Mouse (Mus musculus) kidney, postnatal 25 days (tissue): ENCODE measurements at regions not wholly inside any gene's neighbourhood (a gene's known extent, or its start where the extent isn't known, plus 50 kb on each side); places are given as distances from the start of the nearest gene placed in this dataset.
A peak's percentile ranks its signal among the peaks of the same experiment; 100 is the strongest.
"Not testable (repeated sequence)": the region's sequence is repeated elsewhere in the genome, so short reads cannot be mapped to it uniquely, and the experiment has no call there.

Source experiments
- DNase-seq, 2 experiments: peaks; one replicate each; pipeline ENCODE4 v3.0.0; 2021; ENCODE audit warnings: mixed read lengths in 2 of 2

DNA sequence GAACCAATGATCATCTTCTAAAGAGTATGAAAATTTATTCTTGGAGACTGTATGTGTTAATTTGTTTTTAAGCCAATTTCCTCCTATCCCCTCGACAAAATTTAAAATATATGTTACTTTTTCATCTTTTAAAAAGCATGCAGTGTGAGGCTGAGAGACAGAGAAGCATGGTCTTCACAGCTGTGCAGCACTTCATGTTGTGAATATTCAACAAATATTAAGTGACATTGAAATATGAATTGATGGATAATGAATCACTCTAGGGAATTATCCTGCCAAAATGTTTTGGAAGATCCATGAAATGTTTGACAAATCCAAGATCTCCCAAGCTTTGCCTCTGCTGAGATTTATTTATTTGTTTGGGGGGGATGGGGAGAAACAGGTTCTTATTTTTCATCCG lies 233.9 kb upstream of the Gm11146 start:
- no peak for DNase-seq

DNA sequence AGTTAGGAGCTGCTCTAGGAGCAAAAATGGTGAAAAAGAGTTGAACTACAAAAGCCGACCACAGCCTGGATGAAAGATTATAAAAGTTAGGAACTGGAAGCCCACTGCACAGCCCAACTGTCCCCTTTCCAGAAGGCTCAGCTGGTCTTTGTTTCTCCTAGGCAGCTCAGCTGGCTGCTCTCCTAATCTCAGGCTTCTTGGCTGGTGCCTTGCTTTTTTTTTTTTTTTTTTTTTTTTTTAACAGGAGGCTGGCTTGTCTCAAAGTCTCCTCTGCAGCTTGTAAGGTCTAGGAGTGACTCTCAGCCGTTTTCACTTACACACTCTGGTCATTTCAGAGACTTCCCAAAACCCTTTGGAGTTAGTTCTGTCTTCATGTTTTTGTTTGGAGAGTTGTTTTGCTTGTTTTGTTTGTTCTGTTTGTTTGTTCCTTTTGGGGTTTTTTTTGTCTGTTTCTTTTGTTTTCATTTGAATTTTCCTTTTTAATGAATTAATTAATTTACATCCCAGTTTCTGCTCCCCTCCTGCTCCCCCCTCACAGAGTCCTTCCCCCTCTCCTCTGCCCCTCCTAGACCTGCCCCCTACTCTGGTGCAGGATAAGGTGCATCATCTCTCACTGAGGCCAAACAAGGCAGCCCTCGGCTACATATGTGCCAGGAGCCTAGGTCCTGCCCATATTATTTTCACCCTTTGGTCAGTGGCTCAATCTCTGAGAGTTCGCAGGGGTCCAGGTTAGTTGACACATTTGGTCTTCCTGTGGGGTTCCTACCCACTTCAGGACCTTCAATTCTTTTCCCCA lies 225.6 kb upstream of the Gm11146 start:
- peak in 1 of 2 experiments; percentile 4 for DNase-seq

DNA sequence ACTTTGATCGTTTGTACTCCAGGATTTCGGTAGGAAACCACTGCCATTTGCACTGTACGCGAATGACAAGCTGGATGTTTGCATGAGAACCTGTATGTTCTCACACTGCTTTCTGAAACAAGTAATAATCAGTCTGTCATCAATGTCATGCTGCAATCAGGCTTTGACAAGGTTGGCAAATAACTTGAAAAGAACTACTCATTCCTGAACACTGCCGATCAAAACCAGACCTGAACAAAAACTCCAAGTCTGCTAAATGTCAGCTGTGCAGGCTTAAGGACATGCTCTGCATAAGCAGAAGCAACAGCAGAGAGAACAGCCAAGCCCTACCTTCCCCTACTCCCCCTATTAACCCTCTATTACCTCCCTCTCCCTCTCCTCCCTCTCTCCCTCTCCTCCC lies 197.8 kb upstream of the Gm11146 start:
- DNase-seq: no peak

DNA sequence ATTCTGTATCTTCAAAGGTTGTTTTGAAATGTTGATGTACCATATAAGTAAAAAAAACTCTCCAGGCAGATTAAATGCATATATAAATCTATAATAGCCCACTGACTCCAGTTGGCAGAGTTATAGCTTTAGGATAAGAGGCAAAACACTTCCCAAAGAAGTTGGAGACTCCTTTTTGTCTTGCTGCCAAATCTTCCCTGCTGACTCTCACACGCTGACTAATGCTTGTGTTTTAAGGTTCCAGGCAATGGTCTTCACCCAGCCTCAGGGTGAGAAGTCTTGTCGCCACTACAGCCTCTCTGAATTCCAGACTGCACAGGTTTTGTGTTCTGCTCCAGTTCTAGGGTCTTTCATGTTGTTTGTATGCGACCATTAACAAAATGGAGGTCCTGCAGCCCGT lies 195.0 kb upstream of the Gm11146 start:
- no peak for DNase-seq

DNA sequence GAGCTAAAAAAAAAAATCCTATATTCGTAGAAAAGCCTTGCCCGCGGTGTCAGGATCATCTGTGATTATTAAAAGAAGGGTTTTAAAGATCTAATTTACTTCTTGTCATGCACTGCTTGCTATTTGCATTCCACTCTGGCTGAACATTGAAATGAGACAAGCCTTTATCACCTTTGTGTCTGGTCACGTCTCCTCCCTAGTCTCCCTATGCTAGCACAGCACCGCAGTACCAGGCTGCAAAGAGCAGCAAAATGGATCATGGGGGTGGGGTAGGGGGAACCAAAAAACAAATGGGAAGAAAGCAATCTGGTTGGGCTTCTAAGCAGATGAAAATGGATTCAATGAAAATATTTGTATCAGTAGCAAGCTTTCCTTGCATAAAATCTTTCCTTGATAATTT lies 187.8 kb upstream of the Gm11146 start:
- no peak for DNase-seq

DNA sequence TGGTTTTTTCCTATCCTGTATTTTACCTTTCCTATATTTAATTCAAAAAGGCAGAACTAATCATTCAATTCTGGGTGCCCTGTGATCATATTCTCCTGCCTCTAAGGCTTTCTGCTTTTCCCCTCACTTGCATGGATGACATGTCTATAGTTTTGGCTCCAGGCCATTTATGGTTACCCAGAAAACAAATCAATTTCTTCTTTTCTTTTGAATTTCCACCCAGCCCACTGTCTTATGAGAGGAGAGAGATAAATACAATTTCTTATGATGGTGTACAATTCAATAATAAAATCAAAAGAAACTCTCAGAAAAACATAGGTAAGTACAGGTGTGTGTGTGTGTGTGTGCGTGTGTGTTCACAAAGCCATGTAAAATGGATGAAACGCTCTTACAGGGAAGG lies 187.3 kb upstream of the Gm11146 start:
- no peak for DNase-seq

DNA sequence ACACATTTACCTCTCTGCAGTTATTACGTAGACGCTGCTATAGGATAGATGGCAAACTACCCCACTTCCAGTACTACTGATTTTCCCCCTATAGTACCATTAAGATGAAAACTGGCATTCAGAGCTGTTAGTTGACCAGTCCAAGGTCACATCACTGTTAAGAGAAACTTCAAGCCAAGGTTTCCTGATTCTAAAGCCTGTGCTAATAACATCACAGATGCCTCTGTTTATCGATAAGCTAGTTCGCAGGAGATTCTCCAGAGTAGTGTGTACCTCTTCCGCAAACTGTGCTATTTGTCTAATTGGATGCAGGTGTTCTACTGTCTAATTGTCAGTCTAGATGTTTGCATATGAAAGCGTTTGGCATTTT lies 186.9 kb upstream of the Gm11146 start:
- no peak for DNase-seq

DNA sequence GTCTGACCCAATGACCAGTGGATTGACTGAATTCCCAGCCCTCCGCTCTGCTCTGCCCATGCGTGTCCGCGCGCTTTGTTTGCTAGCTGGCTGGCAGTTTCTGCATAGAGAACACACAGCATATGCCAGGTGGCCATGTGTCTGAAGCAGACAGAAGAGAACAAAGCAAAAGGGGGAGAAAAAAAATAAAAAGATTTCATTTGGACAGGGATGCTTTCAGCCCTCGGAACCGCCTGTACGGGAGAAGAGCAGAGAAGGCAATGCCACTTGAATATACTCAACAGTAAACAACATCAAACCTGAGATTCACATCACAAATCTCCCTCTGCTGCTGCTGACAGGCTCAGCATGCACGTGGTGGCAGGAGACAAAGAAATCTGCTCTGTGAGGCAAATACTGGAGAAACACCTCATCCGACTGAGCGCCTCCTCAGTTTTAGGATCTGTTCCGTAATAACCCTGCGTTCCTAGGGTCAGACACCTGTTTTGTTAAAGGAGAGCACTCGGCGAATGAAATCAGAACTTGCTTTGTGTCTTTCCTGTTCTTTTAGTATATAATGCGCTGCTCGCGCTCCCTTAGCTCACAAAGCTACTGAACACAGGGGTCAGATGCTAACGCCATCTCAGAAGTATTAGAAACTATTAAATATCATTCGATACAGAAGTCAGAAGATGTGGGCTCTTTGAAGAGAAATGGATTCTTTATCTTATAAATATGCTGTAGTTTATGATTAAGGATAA lies 186.3 kb upstream of the Gm11146 start:
- peak in 1 of 2 experiments; percentile 38 for DNase-seq

DNA sequence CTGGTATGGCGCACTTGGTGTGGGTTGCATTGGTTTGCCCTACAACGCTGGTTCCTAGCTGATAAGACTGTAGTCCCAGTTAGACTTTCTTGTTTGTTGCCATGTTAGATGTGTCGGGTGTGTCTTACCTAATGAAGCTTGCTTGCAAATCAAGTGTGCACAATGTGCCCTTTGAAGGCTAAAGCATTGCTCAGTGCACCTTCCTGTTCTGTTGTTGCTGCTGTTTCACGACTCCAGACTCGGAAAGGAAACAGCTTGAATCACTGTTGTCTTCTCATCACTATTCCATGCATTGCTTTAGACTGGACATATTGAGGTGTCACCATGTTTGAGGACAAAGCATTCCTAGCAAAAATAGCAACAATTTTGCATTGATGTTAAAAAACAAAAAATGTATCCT lies 185.1 kb upstream of the Gm11146 start:
- no peak for DNase-seq

DNA sequence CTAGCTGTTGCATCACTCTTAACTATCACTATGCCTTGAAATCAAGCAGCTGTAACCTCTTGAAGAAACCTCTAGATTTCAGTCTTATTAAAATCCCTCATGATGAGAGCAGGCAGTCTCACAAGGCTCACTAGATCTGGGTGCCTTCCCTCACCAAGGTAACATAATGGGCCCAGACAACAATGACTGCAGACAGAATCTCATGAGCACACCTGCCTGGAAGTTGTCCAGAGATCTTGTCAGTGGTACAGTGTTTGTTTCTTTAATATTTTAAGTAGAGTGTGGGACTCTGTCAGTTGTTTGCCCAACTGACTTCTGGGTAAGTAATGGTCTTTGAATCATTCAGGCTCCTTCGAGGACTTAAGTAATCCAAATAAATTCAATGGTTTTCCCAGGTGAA lies 177.1 kb upstream of the Gm11146 start:
- no peak for DNase-seq

DNA sequence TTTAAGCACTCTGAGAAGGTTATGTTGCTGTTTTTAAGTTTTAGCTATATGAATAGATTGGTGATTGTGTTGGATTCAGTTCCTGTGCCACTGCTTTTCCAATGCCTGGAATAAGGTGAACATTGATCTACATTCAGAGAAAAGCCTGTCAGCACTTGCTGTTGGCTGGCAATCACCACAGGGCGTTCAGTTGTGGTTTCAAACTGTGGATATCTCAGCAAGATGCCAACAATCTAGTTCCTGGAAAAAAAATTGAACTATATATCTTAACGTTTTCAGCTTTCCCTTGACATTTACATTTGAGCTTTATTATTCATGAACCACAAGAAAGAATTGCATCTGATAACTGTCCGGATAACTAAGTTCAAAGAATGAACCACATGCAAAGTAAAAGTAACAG lies 170.2 kb upstream of the Gm11146 start:
- no peak for DNase-seq

DNA sequence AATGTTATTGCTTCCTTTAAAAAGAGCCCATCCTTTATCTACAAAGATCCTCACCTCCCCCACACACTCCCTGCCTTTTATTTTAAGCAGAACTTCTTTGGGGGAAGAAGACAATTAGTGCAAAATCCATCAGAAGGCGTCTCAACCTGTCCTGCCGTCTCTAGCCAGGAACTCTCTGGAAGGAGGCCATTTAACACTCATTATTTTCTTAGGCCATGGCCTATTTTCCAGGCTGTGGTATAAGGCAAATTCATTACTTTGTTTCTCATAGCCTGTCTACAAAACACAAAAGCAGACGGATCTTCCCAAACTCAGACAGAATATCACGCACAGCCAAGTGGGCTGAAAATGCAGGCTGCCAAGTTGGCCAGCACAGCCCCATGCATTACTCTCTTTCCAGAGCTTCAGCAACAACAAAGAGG lies 159.0 kb upstream of the Gm11146 start:
- no peak for DNase-seq

DNA sequence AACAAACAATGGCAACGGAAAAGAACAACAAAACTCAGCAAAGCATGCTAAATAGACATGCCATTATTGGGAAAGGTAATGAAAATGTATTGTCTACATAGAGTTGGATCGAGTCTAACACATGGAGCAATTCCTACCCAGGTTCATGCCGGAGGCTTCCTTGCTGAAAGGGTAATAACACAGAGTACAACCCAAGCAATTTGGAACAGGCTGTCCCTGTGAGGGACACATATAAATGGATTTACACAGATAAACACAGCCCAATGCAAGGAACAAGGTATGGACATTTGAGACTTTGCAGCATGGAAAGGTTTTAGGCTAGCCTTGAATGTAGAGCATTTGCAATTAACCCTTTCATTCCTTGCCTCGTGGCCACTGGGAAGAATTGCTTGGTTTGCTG lies 158.6 kb upstream of the Gm11146 start:
- DNase-seq: no peak

DNA sequence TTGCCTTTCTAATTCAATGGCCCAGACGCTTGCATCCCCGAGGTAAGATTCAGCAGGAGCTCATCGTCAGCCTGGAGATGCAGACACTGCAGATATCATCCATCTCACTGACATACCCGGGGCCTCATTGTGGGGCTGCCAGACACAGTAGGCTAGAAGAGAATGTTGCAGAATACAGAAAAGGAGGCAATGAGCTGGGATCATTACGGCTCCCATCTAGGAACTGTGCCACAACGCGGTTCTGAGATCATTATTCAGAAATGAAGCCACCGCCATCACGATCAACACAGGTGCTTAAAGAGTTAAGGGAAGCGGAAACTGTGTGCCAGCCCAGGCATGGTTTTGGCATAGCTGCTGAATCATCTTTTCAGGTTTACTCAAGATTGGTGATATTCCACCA lies 158.1 kb upstream of the Gm11146 start:
- DNase-seq: no peak

DNA sequence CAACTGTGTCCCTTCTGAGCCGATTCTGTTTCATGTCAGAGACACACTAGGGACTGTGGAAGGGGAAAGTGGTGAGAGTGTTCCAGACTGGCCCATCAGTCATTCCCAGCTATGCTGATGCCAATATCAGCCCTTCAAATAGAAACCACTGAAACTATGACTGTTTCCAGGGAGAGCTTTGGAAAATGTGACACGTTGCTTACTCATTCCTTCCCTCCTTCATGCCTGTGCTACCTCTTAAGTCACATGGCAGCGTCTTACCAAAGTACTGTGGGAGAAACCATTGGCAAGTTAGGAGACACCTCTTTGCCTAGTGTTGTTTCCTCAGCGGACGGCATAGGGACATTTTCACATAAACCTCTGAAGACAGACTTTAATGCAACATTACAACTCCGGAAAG lies 153.0 kb upstream of the Gm11146 start:
- no peak for DNase-seq

DNA sequence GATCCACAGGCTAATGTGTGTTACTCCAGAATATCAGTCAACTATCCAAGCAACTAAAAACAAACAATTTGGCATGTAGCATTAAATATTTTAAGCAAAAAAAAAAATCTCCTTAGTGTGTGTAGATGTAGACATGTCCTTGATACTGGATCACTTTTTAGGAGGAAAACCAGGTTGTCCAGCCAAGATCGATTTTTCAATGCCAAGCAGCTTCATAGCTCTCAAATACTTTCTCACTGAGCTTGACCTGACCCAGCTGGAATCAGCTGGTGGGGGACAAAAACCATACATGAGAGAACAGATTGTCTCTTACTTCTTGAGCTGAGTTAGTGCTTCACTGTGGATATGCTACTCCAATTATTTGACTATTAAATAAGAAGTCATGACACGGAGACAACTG lies 147.6 kb upstream of the Gm11146 start:
- no peak for DNase-seq

DNA sequence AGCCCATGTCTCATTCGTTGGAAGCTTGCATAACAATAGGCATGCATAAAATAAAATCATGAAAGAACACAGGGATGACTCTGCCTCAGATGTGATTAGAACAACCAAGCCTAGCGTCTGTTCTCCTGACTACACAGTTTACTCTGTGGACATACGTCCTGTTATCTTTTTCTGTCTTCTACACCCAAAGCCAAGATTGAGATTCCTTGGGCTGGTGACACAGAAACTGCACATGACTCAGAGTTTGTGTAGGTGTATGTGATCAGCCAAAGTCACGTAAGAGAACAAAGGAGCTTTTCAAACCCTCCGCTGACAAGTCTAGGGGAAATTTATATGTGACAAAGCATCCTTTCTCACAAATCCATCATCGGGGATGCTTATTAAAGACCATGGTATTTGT lies 141.9 kb upstream of the Gm11146 start:
- no peak for DNase-seq

DNA sequence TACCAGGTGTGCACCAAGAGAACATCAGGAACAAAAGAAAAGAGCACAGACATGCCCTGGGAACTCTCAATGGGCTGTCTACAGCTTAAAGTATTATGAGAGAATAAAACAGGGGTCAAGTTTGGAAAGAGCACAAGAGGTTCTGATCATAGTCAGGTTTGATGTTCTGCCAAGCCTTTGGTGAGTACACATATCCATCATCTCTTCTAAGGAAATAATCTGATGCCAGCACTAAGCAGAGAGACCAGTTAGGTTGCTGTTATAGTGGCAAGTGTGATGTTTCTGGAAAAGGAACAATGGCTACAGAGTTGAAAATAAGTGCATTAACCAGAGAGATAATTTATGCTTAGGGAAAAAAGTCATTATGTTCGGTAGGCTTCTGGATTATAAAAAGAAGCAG lies 136.9 kb upstream of the Gm11146 start:
- DNase-seq: no peak

DNA sequence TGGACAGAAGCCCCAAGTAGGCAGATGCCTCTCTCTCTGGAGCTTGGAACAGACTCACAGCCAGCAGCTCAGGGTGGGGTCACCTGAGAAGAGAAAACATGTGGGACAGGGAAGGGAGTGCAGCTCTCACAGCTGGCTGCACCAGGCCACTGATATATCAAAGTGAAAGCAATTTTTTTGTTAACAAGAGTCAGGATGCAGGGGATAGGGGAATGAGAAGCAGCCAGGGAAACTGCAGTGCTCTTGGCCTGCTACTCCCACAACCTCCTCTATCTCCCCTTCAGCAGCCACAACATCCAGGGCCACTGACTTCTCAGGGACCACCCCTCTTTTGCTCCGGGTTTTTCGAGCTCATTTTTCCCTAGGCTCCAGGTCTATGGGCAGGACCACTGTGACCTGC lies 117.5 kb upstream of the Gm11146 start:
- DNase-seq: no peak

DNA sequence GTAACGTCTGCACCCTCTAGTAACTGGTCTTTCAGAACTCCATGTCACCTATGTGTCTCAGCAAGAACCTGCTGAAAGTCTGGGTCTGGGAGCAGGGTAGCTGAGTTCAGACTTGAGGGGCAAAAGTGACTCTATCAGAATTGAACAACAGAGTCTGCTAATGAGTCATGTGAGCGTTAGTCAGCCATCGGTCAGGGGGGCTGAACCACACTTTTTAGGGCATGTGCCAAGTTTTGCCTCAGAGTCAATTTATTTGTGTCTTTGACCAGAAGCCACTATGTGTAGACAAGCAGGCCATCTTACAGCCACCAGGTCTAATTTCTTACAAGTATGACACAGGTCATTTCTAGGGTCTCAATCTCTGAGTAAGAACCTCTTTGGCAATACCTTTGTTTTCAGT lies 115.9 kb upstream of the Gm11146 start:
- DNase-seq: not testable (repeated sequence)

DNA sequence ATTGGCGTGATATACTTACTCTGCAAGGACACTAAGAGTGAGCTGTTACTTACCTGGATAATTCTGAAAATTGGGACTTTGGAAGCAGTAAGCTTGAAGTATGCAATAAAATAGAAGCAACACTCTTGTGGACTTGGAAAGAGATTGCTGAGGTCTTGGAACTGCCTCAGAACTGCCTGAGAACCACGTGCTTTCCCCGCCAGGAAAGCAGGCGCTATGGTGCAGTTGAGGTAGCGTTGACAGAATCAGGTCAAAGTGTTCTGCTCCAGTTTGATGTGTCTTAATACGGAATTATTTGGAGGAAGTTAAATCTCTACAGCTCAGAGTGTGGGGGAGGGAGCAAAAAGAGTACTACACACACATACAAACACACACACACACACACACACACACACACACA lies 102.8 kb upstream of the Gm11146 start:
- no peak for DNase-seq

DNA sequence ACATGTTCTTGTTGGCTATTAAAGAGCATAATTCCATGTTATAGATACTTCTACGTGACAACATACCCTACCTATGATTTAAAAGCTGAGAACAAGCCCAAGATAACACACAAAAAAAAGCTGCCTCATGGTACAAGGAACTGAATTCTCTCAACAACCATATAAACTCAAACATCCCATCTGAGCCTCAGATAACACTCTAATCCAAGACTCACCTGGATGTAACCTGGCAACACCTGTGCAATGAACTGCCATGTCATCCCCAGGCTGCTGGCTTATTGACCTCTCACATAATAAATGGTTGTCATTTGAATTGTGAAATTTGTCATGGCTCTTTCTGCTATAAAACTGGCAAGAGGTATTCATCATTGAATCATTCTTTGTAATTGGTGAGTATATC lies 93.5 kb upstream of the Gm11146 start:
- DNase-seq: no peak

DNA sequence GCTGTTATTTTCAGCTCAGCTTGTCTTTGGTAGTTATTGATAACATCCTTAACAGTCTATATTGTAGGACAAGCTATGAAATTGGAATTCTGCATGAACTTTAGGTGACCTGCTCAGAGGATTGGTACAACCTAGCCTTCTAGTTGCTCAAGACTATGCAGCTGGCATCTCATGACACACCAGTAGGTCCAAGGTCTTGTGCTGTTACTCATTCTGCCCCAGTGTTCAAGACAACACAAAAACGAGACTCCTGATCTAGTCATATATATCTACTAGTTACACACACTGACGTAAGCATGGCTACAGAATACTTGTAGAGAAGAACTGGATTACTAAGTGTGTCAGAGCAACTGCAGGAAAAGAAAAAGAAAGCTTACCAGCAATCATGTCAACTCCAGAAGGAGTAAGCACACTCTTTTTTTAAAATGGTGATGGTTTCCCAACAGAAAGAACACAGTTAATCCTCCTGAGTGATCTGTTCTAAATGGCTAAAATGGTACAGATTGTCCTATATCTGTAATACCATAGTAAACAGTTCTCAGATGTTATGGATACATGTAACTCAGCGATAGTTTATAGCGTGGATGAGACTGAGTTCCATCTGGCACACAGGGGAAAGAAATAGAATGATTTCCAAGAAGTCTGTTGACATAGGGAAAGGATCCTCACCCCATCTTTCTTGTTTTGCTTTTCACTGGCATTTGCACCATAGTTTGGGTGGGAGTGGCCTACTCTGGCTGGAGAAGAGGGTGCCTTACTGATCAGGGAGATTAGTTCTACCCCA lies 85.4 kb upstream of the Gm11146 start:
- no peak for DNase-seq

DNA sequence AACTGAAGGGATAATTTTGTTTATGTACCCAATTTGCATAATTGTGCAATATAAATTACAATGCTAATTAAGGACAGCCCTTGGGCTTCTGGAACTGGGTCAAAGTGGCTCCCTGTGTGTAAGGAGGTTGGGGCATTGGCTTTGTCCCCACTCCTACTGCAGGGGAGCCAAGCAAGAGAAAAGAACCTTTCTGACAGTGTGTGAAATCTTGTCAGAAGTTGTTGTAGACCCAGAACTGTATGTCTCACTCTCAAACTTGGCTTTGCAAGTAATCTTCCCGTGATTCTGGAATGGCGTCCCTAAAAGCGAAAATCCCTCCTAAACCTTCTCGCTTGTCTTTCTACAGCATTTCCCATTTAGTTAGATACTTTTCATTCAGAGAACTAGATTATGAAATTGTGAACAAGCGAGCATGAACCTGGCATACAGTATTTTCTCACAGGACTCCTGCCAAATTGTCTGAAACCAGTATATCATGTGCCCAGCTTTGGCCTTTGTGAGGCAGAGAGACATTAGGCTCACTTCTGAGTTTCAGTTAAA lies 83.8 kb upstream of the Gm11146 start:
- no peak for DNase-seq
